Mouse (Mus musculus) CH12.LX (cell line): ENCODE measurements around the gene Ypel4. TPM values are rescaled to one million over a fixed set of nuclear protein-coding genes. Genes with fewer than 3 reads are reported as not detected.

ENCODE experiments used
- DNase-seq: peaks from one replicate; pipeline ENCODE4 v3.0.0-alpha.2; 2013; ENCODE audit errors: extremely low read depth
- H3K27ac ChIP-seq: 2 replicates; pipeline ENCODE4 v1.5.1; 2012; ENCODE audit warnings: low read depth, mild to moderate bottlenecking, control low read depth, moderate library complexity; ENCODE audit not compliant: insufficient read depth
- H3K27me3 ChIP-seq: replicated peaks from 2 replicates; pipeline ENCODE3; 2012; ENCODE audit warnings: inconsistent platforms
- H3K36me3 ChIP-seq, 2 experiments: replicated peaks in 1 of 2; 2 replicates each; pipeline versions ENCODE3 to v1.6.1; 2012; ENCODE audit warnings: inconsistent platforms in 1 of 2, low read length in 1 of 2, mild to moderate bottlenecking in 1 of 2, mixed read lengths in 1 of 2, moderate library complexity in 1 of 2; ENCODE audit not compliant: control insufficient read depth in 1 of 2, insufficient read depth in 1 of 2
- H3K4me1 ChIP-seq, 2 experiments: 2 replicates each; pipeline ENCODE4 v1.6.1; 2012; ENCODE audit warnings: inconsistent platforms in 1 of 2, moderate library complexity in 1 of 2; ENCODE audit not compliant: insufficient read depth in 2 of 2, control insufficient read depth in 1 of 2
- H3K4me2 ChIP-seq: 2 replicates; pipeline ENCODE4 v1.6.1; 2012; ENCODE audit warnings: low read depth, mild to moderate bottlenecking, control low read depth; ENCODE audit not compliant: poor library complexity, insufficient read depth, severe bottlenecking
- H3K4me3 ChIP-seq, 3 experiments: fragments of 150-350 bp in 1 of 3; sonication (generic) in 1 of 3; replicated peaks in 1 of 3; 2 replicates each; pipeline versions ENCODE3 to v1.5.1; 2011 to 2012; ENCODE audit warnings: low read depth in 2 of 3, low read length in 2 of 3, mild to moderate bottlenecking in 2 of 3, moderate library complexity in 2 of 3, control low read depth in 1 of 3, improper control_type of control experiment in 1 of 3, inconsistent platforms in 1 of 3, mixed read lengths in 1 of 3; ENCODE audit not compliant: poor library complexity in 1 of 3
- H3K79me2 ChIP-seq: replicated peaks from 2 replicates; pipeline ENCODE4 v1.6.1; 2012; ENCODE audit warnings: mild to moderate bottlenecking, moderate library complexity; ENCODE audit not compliant: control insufficient read depth, poor library complexity, insufficient read depth, severe bottlenecking; ENCODE audit errors: extremely low read depth
- H3K9ac ChIP-seq: 2 replicates; pipeline ENCODE4 v1.6.1; 2012; ENCODE audit warnings: low read depth, mild to moderate bottlenecking, control low read depth, moderate library complexity; ENCODE audit not compliant: insufficient read depth
- H3K9me3 ChIP-seq: replicated peaks from 2 replicates; pipeline ENCODE3; 2012; ENCODE audit warnings: low read length, inconsistent platforms, mixed read lengths
- BHLHE40 ChIP-seq: IDR thresholded peaks from 2 replicates; pipeline ENCODE4 v1.6.1; 2011; ENCODE audit warnings: mild to moderate bottlenecking, low read depth, low read length, improper control_type of control experiment
- CTCF ChIP-seq, 2 experiments: IDR thresholded peaks in 1 of 2; conservative IDR thresholded peaks in 1 of 2; 2 replicates each; pipeline ENCODE4 v1.5.1; 2011 to 2012; ENCODE audit warnings: low read depth in 2 of 2, low read length in 2 of 2, improper control_type of control experiment in 1 of 2, inconsistent platforms in 1 of 2, mild to moderate bottlenecking in 1 of 2, moderate library complexity in 1 of 2
- EP300 ChIP-seq: IDR thresholded peaks from 2 replicates; pipeline ENCODE4 v1.6.1; 2011; ENCODE audit warnings: low read length, improper control_type of control experiment
- JUND ChIP-seq: conservative IDR thresholded peaks from 2 replicates; pipeline ENCODE4 v1.6.1; 2011; ENCODE audit warnings: low read depth, low read length, improper control_type of control experiment
- MAFK ChIP-seq: IDR thresholded peaks from 2 replicates; pipeline ENCODE4 v1.6.1; 2011; ENCODE audit warnings: low read length, improper control_type of control experiment; ENCODE audit not compliant: insufficient replicate concordance
- MAZ ChIP-seq: IDR thresholded peaks from 2 replicates; pipeline ENCODE4 v1.6.1; 2012; ENCODE audit warnings: low read depth, mild to moderate bottlenecking, inconsistent platforms, low read length, improper control_type of control experiment, moderate library complexity
- MXI1 ChIP-seq: IDR thresholded peaks from 2 replicates; pipeline ENCODE4 v1.6.1; 2011; ENCODE audit warnings: mild to moderate bottlenecking, low read depth, low read length, improper control_type of control experiment
- NRF1 ChIP-seq: IDR thresholded peaks from 2 replicates; pipeline ENCODE4 v1.6.1; 2014; ENCODE audit warnings: low read depth, mild to moderate bottlenecking, inconsistent platforms, low read length, improper control_type of control experiment, moderate library complexity
- TBP ChIP-seq: conservative IDR thresholded peaks from 2 replicates; pipeline ENCODE4 v1.6.1; 2011; ENCODE audit warnings: low read depth, low read length, improper control_type of control experiment
- ZC3H11A ChIP-seq: IDR thresholded peaks from 2 replicates; pipeline ENCODE4 v1.6.1; 2012; ENCODE audit warnings: low read depth, mild to moderate bottlenecking, inconsistent platforms, low read length, improper control_type of control experiment
- ZNF384 ChIP-seq: IDR thresholded peaks from 2 replicates; pipeline ENCODE4 v1.6.1; 2012; ENCODE audit warnings: low read depth, low read length, improper control_type of control experiment, inconsistent platforms
- dilution Hi-C: fragments of 300-500 bp; cut with MboI; formaldehyde crosslinking; loops from 2 replicates; pipeline ENCODE4 v1.14.3; 2020; ENCODE audit warnings: low sequenced_read_pairs; ENCODE audit not compliant: extremely low pct_unique_long_range_greater_than_20kb, extremely low pct_ligation_motif_present
- in situ Hi-C: fragments of 300-500 bp; cut with MboI; formaldehyde crosslinking; loops from 3 replicates; pipeline ENCODE4 v1.14.3; 2019; ENCODE audit warnings: low sequenced_read_pairs, low pct_ligation_motif_present, low pct_unique_long_range_greater_than_20kb, mixed read lengths
- polyA plus RNA-seq: library from polyadenylated mRNA; unstranded; fragments of >175 nt; gene quantifications from 2 replicates; pipeline ENCODE4 v1.2.1, GENCODE M21; 2012; ENCODE audit warnings: low read depth; ENCODE audit not compliant: insufficient read length
- total RNA-seq, 2 experiments: library from RNA; depleted of rRNA; stranded (reverse); fragments of 300-350 nt in 1 of 2; fragments of >200 nt in 1 of 2; gene quantifications; 2 replicates each; pipeline ENCODE4 v1.2.3; 2012 to 2014

Ypel4 gene
- total and polyA plus RNA-seq, 3 experiments, result 0.59 TPM; not detected in 2

GRCm38 (mm10) chr2:84761840-84762239, 28.0 kb downstream of the Ypel4 start:
- Histone ChIP-seq H3K27ac (no peak overlapping the region), H3K4me2 (peak overlapping the region; percentile 2; the same call in 1 of the 2 replicates), H3K27me3 (peaks cover 6% of the 10 kb centered on the region), H3K36me3 (no peaks in the 10 kb centered on the region), H3K4me3 (no peak overlapping the region), H3K79me2 (no peaks in the 10 kb centered on the region), H3K9ac (no peak overlapping the region), H3K4me1 (0 out of 4 replicates have a peak, but pooled peaks cover 0 to 5% of the 10 kb centered on the region in 2 experiments), H3K9me3 (no peaks in the 10 kb centered on the region)
- DNase-seq, result no peak
- in situ Hi-C loops, result no loop called here
- TF ChIP-seq BHLHE40, result 0 out of 2 replicates have a peak, but pooled peaks have one; percentile 26
- 0 out of 2 replicates have a peak, but pooled peaks have one; percentile 42 for TF ChIP-seq MXI1
- TF ChIP-seq EP300, result 0 out of 2 replicates have a peak, but pooled peaks have one; percentile 30
- no peak for TF ChIP-seq MAZ
- TF ChIP-seq ZC3H11A, result no peak
- dilution Hi-C loops, result no loop called here

DNA sequence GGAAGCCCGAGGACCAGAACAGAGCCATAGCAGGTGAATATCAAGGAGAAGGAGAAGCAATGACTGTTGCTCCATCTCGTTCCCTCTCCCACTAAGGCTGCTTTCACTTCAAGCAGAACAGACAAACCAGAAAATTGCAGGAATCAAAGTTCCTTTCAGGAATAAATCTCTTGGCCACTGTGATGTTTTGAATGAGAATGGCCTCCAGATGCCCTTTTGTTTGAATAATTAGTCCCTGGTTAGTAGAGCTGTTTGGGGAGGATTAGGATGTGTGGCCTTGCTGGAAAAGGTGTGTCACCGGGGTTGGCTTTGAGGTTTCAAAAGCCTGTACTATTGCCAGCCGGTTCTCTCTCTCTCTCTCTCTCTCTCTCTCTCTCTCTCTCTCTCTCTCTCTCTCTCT, 28.4 kb downstream of the Ypel4 start:
- peaks cover 6% of the 10 kb centered on the region for H3K27me3 ChIP-seq
- no peak overlapping the region for H3K27ac ChIP-seq
- H3K4me1 ChIP-seq, result 0 out of 4 replicates have a peak, but pooled peaks cover 0 to 5% of the 10 kb centered on the region in 2 experiments
- 0 out of 2 replicates have a peak overlapping the region, but pooled peaks have one; percentile 2 for H3K4me2 ChIP-seq
- no peak overlapping the region for H3K4me3 ChIP-seq
- no peaks in the 10 kb centered on the region for H3K36me3 ChIP-seq
- H3K79me2 ChIP-seq, result no peaks in the 10 kb centered on the region
- DNase-seq, result no peak
- dilution Hi-C loops (no loop called here), in situ Hi-C loops (no loop called here)
- TF ChIP-seq TBP, result no peak
- TF ChIP-seq MAFK, result no peak
- H3K9me3 ChIP-seq, result no peaks in the 10 kb centered on the region
- H3K9ac ChIP-seq, result no peak overlapping the region

GRCm38 (mm10) chr2:84762818-84763217, 29.0 kb downstream of the Ypel4 start:
- in situ Hi-C loops, result no loop called here
- Histone ChIP-seq H3K27me3 (peaks cover 7% of the 10 kb centered on the region), H3K27ac (no peak overlapping the region), H3K4me1 (0 out of 4 replicates have a peak, but pooled peaks cover 0 to 5% of the 10 kb centered on the region in 2 experiments), H3K36me3 (no peaks in the 10 kb centered on the region), H3K9me3 (no peaks in the 10 kb centered on the region), H3K79me2 (no peaks in the 10 kb centered on the region), H3K4me2 (no peak overlapping the region), H3K4me3 (no peak overlapping the region), H3K9ac (no peak overlapping the region)
- dilution Hi-C loops, result no loop called here
- DNase-seq, result no peak
- TF ChIP-seq CTCF (conservative IDR thresholded peaks at IDR 0.05 in 1 of 2, IDR thresholded peaks at IDR 0.05 in 1 of 2; ENCODE audit: low read depth in 2 of 2, low read length in 2 of 2), result no peak
- no peak for TF ChIP-seq ZNF384
- TF ChIP-seq JUND, result no peak
- TF ChIP-seq NRF1, result no peak
